Mouse (Mus musculus): Measurements from ENCODE around the gene Diras2.
A peak's percentile ranks its signal among the peaks of the same experiment; 100 is the strongest.

Diras2 gene

DNA sequence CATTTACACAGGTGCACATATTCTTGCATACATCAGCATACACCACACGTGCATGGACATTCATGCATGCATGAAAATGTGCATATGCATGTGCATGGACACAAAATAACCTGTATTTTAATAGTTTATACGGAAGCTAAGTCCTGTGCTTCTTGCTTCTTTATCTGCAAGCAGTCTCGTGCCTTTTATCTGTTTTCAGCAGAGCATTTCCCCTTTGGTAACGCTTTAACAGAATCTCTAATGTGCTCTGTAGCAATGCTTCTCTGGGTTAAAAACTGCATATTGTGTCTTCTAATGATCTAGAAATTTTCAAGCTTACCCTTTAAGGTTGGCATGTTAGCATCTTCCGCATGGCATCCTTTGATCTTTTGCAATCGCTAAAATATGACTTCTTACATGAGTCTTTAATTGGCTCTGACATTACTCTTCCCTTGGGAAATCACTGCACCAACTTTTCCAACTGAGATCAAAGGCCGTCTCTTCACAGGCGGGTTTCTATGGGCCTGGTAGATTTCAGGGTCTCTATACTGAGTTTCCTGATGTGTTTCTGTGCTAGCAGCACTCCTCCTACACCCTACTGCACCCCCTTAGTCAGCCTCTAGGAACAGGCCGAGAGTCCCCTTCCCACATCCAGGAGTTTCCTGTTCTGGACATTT is 21.9 kb upstream of the Diras2 start:
- DNase-seq (ENCODE audit: low spot score in 2 of 2), result no peak

DNA sequence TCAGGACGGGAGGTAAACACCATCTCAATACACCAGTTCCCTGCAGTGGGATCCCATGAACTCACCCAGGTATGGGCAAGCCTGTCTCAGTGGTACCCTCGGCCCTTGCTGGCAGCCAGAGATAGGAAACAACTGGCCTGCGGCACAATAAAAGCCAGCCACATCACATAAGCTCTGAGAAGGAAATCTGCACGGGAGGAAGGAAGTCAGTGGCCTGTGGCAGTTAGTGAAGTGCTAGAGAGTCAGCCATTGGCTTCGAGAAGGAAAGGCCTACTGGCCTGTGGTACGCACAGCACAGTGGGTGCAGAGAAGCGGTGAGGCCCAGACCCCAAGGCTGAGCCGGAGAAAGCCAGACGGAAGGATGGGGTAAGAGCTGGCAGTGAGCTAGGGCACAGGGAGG is 20.2 kb upstream of the Diras2 start:
- no peak for DNase-seq (ENCODE audit: low spot score in 2 of 2)

GRCm38 (mm10) chr13:52550690-52551193 is 19.7 kb upstream of the Diras2 start:
- DNase-seq (ENCODE audit: low spot score in 2 of 2), result no peak

- no peak for DNase-seq (ENCODE audit: low spot score in 2 of 2)
Measured at GRCm38 (mm10) chr13:52546288-52546687, 15.2 kb upstream of the Diras2 start.

DNA sequence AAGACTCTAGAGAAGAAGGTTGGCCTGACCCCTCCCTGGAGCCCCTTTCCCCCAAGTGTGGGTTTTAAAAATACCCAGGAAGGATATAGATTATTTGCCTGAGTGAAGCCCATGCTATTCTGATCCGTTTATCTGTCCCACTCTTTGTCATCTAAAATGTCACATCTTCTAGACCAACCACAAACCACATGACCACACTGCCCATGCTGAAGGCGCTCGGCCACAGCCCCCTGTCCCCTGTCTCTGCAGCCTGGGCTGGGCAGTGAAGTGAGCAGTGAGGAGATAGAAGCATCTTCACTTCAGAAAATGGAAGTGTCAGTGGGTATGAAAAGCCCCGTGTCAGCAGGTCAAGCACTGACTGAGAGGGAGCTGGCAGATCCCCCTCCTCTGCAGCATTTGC is 11.6 kb upstream of the Diras2 start:
- DNase-seq (ENCODE audit: low spot score in 2 of 2), result no peak

GRCm38 (mm10) chr13:52542036-52542526 is 11.0 kb upstream of the Diras2 start:
- DNase-seq (ENCODE audit: low spot score in 2 of 2), result no peak

- no peak for DNase-seq (ENCODE audit: low spot score in 2 of 2)
Measured at GRCm38 (mm10) chr13:52541385-52542035, 10.4 kb upstream of the Diras2 start.

- DNase-seq (ENCODE audit: low spot score in 2 of 2), result no peak
Measured at GRCm38 (mm10) chr13:52539461-52539860, 8.4 kb upstream of the Diras2 start.

- no peak for DNase-seq (ENCODE audit: low spot score in 2 of 2)
Measured at GRCm38 (mm10) chr13:52538588-52539116, 7.6 kb upstream of the Diras2 start.

DNA sequence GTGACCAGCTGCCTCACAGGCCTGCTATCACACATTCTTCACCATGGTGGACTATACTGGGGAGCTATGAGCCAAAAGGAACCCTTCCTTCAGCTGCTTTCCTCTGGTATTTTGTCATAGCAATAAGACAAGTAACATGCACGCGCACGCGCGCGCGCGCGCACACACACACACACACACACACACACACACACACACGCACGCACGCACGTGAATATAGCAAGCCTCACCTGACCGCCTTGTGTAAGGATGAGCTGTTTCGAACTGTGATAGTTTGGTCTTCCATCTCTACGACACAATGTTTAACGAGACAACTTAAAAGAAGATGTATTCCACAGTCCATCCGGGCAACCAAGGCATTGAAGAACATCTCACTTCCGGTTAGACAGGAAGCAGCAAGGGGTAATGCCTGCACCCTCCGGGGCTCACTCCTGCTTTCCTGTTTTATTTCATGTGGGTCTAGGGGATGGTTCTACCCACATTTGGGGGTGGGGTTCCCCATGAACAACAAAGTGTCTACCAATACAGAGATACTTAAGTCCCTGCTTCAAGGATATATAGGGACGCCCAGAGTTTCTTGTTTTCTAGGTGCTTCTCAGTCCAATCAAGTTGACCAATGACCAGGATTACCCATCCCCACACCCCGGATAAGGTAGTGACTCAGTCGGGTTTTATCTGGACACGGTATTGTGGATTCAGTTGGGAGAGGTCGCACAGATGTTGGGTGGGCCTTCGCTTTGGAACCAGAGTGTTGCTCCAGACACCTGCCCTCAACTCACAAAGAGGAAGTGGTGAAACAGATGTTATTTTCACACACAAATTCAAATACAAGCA is 6.9 kb upstream of the Diras2 start:
- no peak for DNase-seq (ENCODE audit: low spot score in 2 of 2)

GRCm38 (mm10) chr13:52535542-52535941 is 4.5 kb upstream of the Diras2 start:
- peak; percentile 37 to 48 for DNase-seq (ENCODE audit: low spot score in 2 of 2)

GRCm38 (mm10) chr13:52533644-52534043 is 2.6 kb upstream of the Diras2 start:
- DNase-seq (ENCODE audit: low spot score in 2 of 2), result no peak

- DNase-seq (ENCODE audit: low spot score in 2 of 2), result peak; percentile 55 to 74
Measured at GRCm38 (mm10) chr13:52530008-52530945, 802 bp downstream of the Diras2 start.

DNA sequence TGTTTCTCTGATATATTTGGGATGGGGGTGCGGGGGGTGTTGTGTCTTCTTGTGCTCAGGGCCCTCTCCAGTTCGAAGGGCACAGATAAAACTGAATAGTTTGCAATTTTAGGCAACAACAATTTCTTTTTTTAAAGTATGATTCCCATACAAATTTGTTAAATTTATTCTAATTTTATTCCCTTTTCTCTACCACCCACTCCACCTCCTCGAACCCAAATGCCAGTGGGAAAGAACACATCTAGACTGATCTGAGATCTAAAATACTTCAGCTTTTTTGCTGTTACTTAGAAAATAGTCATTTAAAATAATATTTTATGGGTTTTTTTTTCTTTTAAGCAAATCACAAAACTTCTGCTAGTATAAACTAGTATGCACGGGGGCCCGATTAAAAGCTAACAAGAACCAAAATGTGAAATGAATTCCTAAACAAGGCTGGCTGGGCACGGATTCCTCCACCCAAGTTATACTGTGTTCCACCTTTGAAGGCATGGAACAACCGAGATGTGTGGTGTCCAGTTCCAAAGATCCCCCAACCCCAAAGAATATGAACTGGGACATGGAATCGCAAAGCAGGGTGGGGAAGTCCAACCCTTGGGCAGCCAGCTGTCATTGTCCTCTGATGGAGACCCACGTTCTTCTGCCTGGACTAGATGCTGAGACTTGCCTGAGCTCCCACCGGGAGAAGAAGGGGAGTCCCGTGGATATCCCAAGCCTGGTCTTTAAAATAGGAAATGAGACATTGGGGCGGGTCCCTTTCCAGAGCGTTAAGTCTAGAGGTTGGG is 1.7 kb downstream of the Diras2 start:
- DNase-seq (ENCODE audit: low spot score in 2 of 2), result no peak

- no peak for DNase-seq (ENCODE audit: low spot score in 2 of 2)
Measured at GRCm38 (mm10) chr13:52528786-52529185, 2.3 kb downstream of the Diras2 start.

GRCm38 (mm10) chr13:52528281-52528680 is 2.8 kb downstream of the Diras2 start:
- DNase-seq (ENCODE audit: low spot score in 2 of 2), result no peak

DNA sequence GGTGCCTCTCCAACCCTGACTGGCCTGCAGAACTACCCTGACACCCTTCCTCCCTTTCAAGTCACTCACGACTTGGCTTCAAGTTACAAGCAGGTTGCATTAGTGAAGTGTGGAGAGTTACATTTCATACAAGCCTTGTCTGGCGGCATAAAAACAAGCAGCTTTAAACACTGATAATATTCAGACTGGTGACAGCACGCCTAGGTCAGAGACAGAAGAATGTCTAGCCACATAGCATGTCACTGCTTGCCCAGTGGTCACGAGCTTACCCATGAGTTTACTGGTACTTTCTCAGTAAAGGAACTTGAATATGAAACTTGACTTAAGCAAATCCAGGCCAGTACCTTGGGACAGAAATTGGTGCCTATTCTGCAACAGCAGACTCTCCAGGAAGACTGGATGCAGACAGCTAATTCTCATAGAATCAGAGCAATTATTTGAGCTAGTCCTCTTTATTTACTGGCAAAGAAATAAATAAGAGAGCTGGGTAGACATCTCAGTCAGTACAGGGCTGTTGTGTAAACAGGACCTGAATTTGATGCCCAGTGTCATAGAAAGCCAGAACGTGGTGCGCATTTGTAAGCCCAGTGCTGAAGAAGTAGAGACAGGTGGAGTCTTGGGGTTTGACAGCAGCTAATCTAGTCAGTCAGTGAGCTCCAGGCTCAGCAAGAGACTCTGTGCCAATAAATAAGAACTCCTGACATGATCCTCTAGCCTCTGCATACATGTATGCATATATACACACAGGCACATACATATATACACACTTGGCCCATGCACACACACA is 4.6 kb downstream of the Diras2 start:
- peak; percentile 28 to 32 for DNase-seq (ENCODE audit: low spot score in 2 of 2)

GRCm38 (mm10) chr13:52524313-52524712 is 6.8 kb downstream of the Diras2 start:
- no peak for DNase-seq (ENCODE audit: low spot score in 2 of 2)

DNA sequence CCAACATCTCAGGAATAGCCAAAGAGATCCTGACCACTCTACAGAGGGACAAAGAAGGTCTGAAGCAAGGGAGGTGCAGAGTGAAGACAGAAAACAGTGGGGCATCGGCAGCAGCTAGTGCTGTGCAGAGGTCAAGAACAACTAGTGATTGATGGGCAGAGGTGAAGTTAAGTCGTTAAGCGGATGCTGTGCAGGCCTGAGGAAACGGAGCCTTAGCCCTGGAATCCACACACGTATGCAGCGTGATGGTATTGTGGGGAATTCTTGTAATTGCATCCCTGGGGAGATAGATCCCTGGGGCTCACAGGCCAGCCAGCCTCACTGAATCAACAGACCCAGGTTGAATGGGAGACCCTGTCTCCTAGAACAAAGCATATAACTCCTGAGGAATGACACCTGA is 9.9 kb downstream of the Diras2 start:
- DNase-seq (ENCODE audit: low spot score in 2 of 2), result no peak
